Mouse (Mus musculus): ENCODE data around the gene Usp15.

GRCm38 (mm10) chr10:123056463-123056862 is 140.3 kb downstream of the Usp15 start:
- TF ChIP-seq CTCF (IDR thresholded peaks at IDR 0.05; ENCODE audit: borderline replicate concordance, insufficient read depth, low read depth, low read length) (no peak), POLR2A (IDR thresholded peaks at IDR 0.05; ENCODE audit: borderline replicate concordance, insufficient read depth, low read length) (no peak)
